Mouse (Mus musculus) thymus, postnatal 36 days (tissue): Measurements from ENCODE around the gene Phlpp1.

Experiments
- DNase-seq, 2 experiments: peaks; one replicate each; pipeline ENCODE4 v3.0.0; 2022; ENCODE audit warnings: mixed read lengths in 2 of 2

Phlpp1 gene

DNA sequence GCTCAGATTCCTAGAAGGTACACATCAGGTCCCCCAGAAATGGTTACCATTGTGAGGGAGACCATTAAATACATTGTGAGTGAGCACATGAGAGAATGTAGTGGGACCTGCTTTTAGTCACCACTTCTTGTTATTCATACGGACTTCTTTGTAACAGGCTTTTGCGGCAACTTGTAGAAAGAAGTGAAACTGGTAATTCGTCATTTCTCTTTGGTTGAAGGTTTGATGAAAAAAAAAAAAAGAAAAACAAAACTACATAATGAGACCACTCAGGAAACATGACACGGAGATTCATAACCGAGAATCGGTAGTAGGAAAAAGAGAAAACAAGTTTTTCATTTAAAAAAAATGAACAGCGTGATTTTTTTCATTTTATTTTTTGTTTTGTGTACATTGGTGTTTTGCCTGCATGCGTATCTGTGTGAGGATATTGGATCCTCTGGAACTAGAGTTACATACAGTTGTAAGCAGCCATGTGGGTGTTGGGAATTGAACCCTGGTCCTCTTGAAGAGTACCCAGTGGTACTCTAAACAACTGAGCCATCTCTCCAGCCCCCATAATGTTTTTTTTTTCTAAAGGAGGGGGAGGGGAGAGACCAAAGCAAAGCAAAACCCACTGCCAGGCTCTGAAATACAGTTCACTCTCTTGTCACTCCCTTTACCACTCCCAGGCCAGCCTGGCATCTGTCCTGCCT, 150.0 kb downstream of the Phlpp1 start:
- DNase-seq = no peak

GRCm38 (mm10) chr1:106326691-106327090, 155.1 kb downstream of the Phlpp1 start:
- DNase-seq = no peak

GRCm38 (mm10) chr1:106342100-106342499, 170.5 kb downstream of the Phlpp1 start:
- DNase-seq = no peak

DNA sequence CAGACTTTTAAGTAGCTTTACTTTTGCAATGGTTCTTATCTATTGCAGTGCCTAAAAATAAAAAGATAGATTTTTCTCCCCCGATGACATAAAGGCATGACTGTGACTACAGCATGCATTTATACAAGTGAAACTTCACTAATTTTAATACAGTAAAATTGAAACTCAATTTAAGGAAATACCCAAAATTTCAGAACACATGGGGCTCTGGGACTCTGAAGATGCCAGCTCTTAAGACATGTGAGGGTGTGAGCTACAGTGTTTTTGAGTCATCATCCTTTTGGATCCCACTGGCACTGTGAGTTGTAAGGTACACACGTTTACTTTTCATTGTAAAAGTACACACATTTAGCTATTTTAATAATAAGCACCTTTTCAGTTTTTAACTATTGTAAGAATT, 173.7 kb downstream of the Phlpp1 start:
- DNase-seq = no peak

DNA sequence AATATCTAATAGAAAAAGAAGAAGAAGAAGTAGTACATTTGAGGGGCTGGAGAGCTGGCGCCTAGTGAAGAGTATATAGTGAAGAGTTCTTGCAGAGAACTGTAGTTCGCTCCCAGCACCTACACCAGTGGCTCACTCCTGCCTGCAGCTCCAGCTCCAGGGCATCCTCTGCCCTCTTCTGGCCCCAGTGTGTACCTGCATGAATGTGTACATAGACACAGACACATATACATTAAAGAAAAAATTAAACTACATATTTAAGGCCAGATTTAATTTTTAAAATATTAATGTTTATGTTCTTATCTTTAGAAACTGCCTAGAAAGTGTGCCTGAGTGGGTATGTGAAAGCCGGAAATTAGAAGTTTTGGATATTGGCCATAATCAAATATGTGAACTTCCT, 175.2 kb downstream of the Phlpp1 start:
- DNase-seq = peak in 1 of 2 experiments; percentile 19

DNA sequence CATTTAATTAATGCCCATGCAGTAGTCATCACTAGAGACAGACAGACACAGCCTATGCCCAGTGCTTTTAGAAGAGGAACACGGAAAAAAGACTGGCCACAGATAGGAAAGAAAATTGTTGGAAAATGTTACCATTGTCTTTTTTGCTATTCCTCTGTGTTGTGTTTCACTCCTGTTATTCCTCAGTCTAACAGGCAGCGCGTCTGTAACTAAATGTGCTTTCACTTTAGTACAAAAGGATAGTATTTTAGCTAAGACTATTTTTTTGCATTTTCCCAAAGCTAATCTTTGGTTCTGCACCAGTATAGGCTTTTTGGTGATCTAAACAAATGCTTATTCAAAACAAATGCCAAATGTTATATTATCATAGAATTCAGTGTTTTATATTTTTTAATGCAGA, 177.6 kb downstream of the Phlpp1 start:
- no peak for DNase-seq

DNA sequence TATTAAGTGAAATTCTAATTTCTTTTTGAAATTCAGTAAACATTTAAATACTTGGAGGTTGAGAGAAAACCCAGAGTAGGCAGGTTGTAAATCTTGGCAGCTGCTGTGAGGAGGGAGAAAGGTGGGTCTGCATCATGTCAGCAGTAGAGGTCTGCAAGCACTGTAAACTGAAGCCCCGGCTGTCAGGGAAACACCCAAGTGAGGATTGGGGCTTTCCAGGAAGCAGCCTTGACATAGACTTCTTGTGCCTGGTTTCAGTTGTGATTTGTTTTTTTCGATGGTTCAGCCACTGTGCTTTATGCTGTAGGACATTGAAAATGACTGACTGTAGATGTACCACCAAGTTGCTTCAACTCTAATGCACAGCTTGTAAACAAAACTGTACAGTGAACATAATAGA, 180.0 kb downstream of the Phlpp1 start:
- no peak for DNase-seq

DNA sequence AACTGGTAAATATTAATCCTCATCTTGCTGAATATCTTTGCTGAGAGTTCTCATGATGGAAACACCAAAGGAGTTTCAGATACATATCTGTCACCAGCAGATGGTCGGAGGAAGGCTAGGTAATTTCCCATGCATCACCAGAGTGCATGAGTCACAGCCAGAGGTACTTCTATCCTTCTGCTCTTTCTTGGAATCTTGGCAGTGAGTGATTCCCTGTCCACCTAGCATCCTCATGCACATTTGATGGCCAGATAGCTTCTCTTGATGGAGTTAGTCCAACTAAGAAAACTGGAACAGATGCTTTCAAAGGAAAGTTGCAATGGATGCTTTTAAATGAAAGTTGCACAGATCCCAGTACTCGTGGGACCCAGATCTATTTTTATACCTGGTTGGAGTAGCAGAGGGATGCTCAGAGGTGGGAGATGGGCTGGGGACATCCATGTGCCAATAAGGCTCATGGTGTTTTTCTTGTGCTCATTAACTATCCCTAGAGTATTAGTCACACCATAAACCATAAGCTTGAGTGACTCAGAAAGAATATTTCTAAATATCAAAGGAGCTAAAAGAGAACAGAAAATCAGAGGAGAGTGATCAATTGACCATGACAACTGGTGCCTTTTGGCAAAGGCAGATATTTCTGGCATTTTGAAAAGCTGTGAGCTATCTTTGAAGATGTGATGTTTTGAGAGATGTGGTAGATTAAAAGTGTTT, 181.4 kb downstream of the Phlpp1 start:
- DNase-seq = no peak

- no peak for DNase-seq
Measured at GRCm38 (mm10) chr1:106353993-106354392, 182.4 kb downstream of the Phlpp1 start.

DNA sequence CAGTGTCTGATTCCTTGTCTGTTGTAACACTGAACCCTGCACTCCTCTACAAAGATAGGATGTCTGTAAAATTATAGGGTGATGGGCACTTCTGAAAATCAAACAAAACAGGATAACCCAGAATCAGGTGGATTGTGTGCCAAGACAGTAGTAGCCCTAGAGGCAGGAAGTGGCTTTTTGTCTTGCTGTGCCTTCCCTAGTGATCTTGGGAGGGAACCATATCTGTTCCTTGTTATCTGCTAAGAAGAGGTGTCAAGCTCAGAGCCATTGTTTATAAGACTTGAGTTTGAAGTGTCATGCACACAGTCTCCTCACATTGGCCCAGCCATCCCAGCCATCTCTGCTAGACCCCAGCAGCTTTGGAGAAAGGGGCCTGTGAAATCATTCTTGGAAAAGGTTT, 187.9 kb downstream of the Phlpp1 start:
- DNase-seq = no peak

DNA sequence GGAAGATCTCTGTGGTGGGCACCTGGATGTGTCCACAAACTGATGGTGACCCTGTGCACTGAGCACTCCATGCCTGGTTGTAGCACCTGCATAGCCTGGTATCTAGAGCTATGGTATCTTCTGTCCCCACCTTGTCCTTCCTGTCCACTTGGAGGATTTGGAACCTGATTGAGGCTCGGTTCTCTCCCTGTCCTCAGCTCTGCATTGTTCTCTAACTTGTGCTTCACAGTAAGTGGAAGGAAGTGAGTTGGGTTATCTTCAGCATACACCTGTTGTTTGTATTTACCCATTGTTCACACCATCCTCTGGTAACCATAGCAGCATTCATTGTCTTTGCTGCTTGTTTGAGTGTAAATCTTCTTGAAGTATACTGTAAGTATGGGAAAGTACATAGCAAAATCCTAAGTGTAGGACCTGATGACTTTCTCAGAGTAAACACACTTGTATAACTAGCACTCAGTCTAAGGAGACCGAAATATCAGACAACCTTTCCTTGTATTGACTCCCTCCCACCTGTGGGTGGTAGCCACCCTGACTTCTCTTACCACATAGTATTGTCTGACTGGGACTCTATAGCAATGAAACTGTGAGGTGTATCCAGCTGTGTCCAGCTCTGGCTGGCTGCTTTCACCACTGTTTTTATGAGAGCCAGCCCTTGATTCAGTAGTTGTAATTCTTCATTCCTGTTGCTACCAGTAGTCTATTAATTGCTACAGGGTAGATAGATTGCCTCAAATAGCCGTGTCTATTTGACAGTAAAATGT, 191.5 kb downstream of the Phlpp1 start:
- DNase-seq = no peak

GRCm38 (mm10) chr1:106369330-106369729, 197.8 kb downstream of the Phlpp1 start:
- DNase-seq = no peak

DNA sequence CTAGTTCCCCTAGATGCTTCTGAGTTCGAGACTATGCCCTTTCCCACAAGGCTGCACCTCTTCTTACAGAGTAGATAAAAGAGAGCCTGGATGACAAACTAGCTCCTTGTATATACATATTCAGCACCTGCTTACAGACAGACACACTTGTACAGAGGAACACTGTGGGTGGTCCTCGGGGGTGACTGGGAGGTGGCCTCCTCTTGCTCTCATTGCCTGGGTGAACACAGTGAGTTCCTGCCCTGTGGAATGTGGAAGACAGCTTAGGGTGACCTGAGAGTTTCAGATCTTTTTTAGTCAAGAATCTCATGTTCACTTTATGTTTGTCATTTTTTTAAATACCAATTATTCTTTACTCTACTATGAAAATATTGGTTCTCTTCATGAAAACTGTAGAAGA, 200.9 kb downstream of the Phlpp1 start:
- no peak for DNase-seq

- DNase-seq = no peak
Measured at GRCm38 (mm10) chr1:106373656-106374055, 202.1 kb downstream of the Phlpp1 start.

- no peak for DNase-seq
Measured at GRCm38 (mm10) chr1:106374274-106374673, 202.7 kb downstream of the Phlpp1 start.

DNA sequence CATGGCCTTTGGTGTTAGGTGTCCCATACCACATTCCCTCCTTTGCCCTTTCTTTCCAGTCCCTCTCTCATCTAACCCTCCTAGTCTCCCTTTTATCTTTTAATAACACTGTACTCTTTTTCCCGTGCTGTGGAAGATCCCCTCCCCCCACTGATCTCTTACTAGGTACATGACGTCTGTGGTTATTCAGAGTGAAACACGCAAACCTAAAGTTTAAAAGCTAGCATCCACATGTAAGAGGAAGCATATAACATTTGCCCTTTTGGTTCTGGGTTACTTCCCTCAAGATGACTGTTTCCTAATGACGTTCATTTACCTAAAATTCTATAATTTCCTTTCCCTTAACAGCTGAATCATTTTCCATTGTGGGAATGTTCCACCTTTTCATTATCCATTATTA, 203.4 kb downstream of the Phlpp1 start:
- DNase-seq = no peak

GRCm38 (mm10) chr1:106376003-106376402, 204.5 kb downstream of the Phlpp1 start:
- no peak for DNase-seq

DNA sequence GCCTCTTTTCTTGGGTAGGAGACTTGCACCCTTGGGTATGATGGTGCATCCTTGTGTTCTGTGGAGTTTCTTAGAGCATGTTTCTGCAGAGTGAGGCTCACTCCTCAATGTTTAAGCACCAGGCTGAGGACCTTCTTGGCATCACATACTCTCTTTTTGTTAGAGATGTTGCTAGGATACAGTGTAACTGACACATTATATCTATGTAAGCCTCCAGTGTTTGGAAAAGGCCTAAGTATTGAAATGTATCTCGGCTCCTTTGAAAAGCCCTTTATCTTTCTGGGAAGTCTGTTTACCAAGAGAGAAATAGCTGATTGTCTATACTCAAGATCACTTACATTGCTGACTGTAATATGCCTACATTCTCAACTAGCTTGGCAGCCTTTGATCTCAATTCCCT, 208.9 kb downstream of the Phlpp1 start:
- DNase-seq = no peak

- DNase-seq = no peak
Measured at GRCm38 (mm10) chr1:106386542-106386941, 215.0 kb downstream of the Phlpp1 start.

DNA sequence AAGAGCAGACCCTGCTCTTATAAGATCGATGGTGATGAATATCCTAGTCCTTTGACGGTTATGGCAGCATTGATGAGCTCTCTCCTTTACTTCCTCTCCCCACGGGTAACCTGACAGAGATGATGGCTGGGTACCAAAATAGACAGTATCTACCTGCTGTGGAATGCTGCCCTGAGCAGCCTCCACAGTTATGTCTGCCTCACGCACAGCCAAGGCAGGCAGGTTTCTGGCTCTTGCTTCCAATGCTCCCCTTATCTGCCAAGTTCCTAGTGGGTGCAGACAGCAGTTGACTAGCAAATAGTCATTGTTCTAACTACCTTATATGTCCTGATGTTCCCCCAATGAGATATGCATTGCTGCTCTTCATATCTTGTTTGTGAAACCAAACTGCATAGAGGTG, 215.7 kb downstream of the Phlpp1 start:
- DNase-seq = no peak

DNA sequence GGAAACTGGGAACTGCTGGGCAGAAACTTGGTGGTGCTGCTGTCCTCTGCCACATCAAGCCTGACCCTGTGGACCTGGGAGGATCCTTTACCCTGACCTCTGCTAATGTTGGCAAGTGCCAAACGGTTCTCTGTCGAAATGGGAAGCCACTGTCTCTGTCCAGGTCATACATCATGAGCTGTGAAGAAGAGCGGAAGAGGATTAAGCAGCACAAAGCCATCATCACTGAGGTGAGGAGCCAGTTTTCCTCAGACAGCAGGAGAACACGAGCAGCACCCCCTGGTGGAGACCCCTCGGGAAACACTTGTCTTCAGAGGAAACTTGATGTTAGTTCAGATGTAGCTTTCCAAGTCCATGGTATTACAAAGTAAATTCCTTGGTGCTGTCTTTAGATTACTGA, 218.1 kb downstream of the Phlpp1 start:
- DNase-seq = peak; percentile 57 to 66

DNA sequence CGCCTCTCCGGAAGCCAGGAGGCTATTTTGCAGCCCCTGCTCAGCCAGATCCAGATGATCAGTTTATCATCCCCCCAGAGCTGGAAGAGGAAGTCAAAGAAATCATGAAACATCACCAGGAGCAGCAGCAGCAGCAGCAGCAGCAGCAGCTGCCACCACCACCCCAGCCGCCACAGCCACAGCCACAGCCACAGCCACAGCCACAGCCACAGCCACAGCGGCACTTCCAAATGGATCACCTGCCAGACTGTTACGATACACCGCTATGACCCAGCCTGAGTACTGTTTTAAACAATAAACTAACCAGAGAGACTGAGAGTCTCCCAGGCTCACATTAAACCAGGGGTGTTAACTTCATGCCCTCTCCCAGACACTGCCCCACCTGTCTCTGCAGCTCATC, 221.5 kb downstream of the Phlpp1 start:
- DNase-seq = no peak

DNA sequence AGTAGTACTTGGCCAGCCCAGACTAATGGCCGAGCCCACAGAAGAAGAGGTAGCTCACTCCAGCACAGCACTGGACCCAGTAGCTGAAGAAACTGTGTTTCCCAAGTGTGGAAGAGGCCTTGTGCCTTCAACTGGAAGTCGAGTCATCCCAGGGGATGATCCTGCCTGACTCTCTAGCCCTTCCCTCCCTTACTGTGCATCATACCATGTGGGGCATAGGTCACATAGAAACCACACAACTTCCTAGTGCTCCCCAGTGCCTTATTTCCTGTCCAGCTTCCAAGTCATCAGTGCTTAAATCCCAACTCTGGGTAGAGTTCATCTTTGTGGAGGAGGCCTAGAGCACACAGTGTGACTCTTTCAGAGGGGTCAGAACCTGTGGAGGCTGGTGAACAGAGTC, 223.1 kb downstream of the Phlpp1 start:
- no peak for DNase-seq

DNA sequence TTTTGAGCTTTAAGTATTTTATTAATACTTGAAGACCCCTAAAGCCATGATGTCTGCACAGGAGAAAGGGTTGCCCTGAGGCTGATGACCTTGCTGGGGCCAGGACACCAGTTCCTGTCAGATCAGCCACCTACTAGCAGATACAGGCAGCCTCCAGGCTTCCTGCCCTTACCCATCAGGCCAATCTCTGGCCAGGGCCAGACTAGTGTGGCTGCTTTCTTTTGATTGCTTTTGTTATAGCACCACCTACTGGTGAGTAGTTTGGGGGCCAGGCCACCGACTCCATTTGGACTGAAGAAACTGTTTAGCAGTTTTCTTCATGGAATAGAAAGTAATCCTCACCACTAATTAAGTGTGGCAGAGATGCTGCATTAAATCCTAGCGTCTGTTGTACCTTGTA, 223.9 kb downstream of the Phlpp1 start:
- DNase-seq = peak; percentile 44 to 46
